Mouse (Mus musculus) cerebellum, postnatal 36 days (tissue): ENCODE measurements at regions not wholly inside any gene's neighbourhood (a gene's known extent, or its start where the extent isn't known, plus 50 kb on each side); places are given as distances from the start of the nearest gene placed in this dataset.

ENCODE experiments used
- DNase-seq, 2 experiments: peaks; one replicate each; pipeline ENCODE4 v3.0.0; 2021 to 2022; ENCODE audit warnings: mixed read lengths in 2 of 2

DNA sequence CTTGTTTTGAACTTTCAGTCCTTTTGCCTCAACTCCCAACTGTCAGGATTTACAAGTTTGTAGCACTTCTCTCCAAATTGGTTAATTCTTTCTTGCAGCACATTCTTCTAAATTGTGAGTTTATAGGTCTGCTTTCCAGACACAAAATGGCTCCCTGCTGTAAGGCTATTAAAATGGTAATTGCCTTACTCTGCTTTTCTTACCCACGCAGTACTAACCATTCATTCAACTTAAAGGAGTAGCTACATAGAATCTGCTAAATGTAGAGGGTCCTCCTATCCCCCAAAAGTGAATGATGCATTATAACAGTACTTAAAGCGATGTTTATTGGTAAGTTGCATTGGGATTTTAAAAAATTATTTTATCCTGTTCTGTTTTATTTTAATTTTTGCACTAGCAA, 356.2 kb downstream of the Kif20b start:
- DNase-seq, result no peak

DNA sequence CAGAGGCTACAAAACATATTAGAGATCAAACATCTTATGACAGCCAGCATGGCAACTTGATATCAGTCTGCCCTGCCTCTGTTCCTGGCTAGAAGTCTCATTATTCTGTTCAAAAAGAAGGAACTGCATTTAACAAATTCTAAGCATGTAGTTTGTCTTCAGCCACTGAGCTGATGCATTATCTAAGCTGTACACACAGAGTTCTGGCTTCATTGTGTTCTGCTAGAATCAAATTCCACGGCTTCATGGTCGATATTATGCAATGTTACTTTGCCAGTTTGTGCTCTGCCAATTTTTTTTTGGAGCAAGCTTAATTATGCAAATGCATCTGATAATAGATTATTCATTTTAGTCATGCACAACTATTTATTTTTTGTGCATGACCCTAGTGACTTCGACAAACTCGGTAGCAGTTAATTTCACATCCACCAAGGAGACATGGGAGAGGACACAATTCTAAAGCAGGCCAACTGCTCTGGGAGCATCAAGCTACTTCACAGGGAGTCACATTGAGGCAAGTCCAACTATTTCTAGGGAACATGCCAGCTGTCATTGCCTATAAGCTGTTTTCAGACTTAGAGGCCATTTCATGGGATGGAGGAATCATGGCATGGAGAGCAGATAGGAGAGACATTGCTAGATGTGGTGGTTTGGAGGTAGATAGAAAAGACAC, 360.8 kb downstream of the Kif20b start:
- DNase-seq, result no peak

DNA sequence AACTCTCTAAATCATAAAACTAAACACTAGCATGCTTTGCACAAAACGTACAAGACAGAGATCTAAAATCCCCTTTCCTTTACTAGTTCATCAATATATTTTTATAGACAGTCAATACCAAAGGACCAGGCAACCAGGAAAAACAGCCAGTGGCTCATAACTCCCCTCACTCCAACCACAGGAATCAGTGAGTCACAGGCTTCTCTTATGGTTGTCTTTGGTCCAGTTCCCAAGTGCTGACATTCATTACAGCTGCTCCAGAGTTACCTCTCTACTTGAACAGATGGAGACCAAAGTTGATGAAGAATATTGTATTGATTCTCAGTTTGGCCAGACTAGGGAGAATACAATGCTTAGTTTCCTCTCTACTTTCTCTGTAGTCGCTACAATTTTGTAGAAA, 376.7 kb downstream of the Kif20b start:
- no peak for DNase-seq

DNA sequence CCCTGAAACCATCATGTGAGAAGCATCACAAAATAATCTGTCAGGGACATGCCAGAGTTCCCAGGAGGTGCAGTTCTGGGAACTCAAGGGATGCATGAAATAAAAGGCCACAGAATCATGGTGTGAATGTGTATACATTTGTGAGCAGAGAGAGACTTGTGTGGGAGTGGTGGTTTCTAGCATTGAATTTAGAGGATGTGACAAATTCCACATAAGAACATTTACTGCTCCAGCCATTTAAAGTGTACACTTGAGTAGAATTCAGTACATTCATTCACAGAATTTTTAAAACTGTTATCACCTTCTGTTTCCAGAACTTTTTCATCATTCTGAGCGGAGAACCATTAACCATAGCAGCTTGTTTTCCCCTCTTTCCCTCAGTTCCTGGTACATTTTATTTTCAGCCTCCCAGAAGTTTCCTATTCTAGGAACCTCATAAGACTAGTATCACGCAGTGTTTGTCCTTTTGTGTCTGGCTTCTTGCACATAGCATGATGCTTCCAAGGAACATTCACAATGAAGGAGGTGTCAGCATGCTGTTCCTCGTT, 380.6 kb downstream of the Kif20b start:
- DNase-seq, result no peak
